Mouse (Mus musculus) skeletal muscle tissue, postnatal 0 days (tissue): ENCODE measurements around the gene F8. TPM values are rescaled to one million over a fixed set of nuclear protein-coding genes. Genes with fewer than 3 reads are reported as not detected.

Source experiments
- polyA plus RNA-seq: library from polyadenylated mRNA; unstranded; fragments of >200 nt; fragmentation: Nextera tagmentation; extraction: Ambion mirVana; gene quantifications from 2 replicates; pipeline ENCODE4 v1.2.1, GENCODE M21; 2015

The F8 gene
- polyA plus RNA-seq: 1.1 and 1.5 TPM in 2 replicates

GRCm38 (mm10) chrX:75382195-75382771, at the start of gene F8, which contains the start of gene Fundc2:
TSS of gene F8 (minus strand) at chrX:75382615.
TSS of gene Fundc2 (plus strand) at chrX:75382399.

GRCm38 (mm10) chrX:75415936-75416785, 33.7 kb upstream of the F8 start, which contains the start of the genes Cmc4, Mtcp1 and Brcc3:
TSS of gene Cmc4 (minus strand) at chrX:75416584.
TSS of gene Mtcp1 (minus strand) at chrX:75416588.
TSS of gene Brcc3 (plus strand) at chrX:75416628.

DNA sequence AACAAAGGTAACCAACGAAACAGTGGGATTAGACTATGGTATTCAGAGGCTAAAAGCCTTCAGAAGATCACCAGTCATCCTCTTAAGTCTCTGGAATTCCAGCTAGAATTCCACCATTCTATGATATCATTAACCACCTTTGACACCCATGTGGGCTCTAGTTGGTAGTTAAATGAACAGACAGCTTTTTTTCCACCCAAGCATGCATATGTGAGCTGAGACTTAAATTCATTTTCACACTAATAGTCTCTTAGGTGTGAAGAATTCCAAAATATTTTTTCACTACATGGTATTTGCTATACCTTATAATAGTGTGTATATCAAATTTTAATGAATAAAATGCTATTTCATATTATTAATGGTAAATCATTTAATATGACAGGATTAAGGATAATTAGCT, 218.7 kb downstream of the F8 start, which contains the start of gene Smim9:
Gene Smim9, minus strand, starts transcription at position 101 of the 400 bp plus-strand sequence.

GRCm38 (mm10) chrX:75130467-75131160, 251.8 kb downstream of the F8 start, which contains the start of gene Mpp1:
TSS of gene Mpp1 (minus strand) at chrX:75131016.

Other genes starting within 250 kb of the F8 start
- not detected in 2 replicates for gene Smim9, start 218.8 kb downstream of the F8 start, polyA plus RNA-seq
- gene Fundc2, start 216 bp downstream of the F8 start, polyA plus RNA-seq: 86.8 and 97.5 TPM in 2 replicates
- 9.9 and 13.8 TPM in 2 replicates for gene Cmc4, start 34.0 kb upstream of the F8 start, polyA plus RNA-seq
- gene Mtcp1, start 34.0 kb upstream of the F8 start, polyA plus RNA-seq: 3.2 and 3.6 TPM in 2 replicates
- 26.6 and 26.8 TPM in 2 replicates for gene Brcc3, start 34.0 kb upstream of the F8 start, polyA plus RNA-seq
- 116 and 118 TPM in 2 replicates for gene Vbp1, start 131.7 kb upstream of the F8 start, polyA plus RNA-seq
- 0.35 and 0.44 TPM in 2 replicates for gene Rab39b, start 195.6 kb upstream of the F8 start, polyA plus RNA-seq